Mouse (Mus musculus) hindbrain, postnatal 0 days (tissue): ENCODE measurements around the gene Musk. TPM values are rescaled to one million over a fixed set of nuclear protein-coding genes. Genes with fewer than 3 reads are reported as not detected.

Experiments
- ATAC-seq: fragments of 200-750 bp; cut with Nextera tagmentation; 2 replicates; pipeline ENCODE4 v1.8.0; 2017; ENCODE audit warnings: mild to moderate bottlenecking, moderate TSS enrichment, moderate library complexity
- DNase-seq: peaks from one replicate; pipeline ENCODE4 v3.0.0-alpha.2; 2015; ENCODE audit warnings: low spot score
- H3K27ac ChIP-seq: fragments of 300-500 bp; sonication (generic); 2 replicates; pipeline ENCODE4 v1.5.1; 2014; ENCODE audit warnings: mild to moderate bottlenecking
- H3K27me3 ChIP-seq: fragments of 300-500 bp; sonication (generic); 2 replicates; pipeline ENCODE4 v1.6.1; 2014; ENCODE audit warnings: low read length, mixed read lengths; ENCODE audit not compliant: insufficient read depth
- H3K36me3 ChIP-seq: fragments of 300-500 bp; sonication (generic); 2 replicates; pipeline ENCODE4 v1.6.1; 2014; ENCODE audit warnings: low read length, mixed read lengths; ENCODE audit not compliant: insufficient read depth
- H3K4me1 ChIP-seq: fragments of 300-500 bp; sonication (generic); 2 replicates; pipeline ENCODE4 v1.6.1; 2014; ENCODE audit warnings: antibody characterized with exemption, low read length, mixed read lengths; ENCODE audit not compliant: insufficient read depth
- H3K4me2 ChIP-seq: fragments of 300-500 bp; sonication (generic); 2 replicates; pipeline ENCODE4 v1.6.1; 2014; ENCODE audit warnings: low read depth, mild to moderate bottlenecking, low read length, moderate library complexity, mixed read lengths
- H3K4me3 ChIP-seq: fragments of 300-500 bp; sonication (generic); 2 replicates; pipeline ENCODE4 v1.5.1; 2014; ENCODE audit warnings: low read length
- H3K9ac ChIP-seq: fragments of 300-500 bp; sonication (generic); replicated peaks from 2 replicates; pipeline ENCODE4 v1.6.1; 2014; ENCODE audit warnings: mild to moderate bottlenecking, low read length, moderate library complexity, mixed read lengths
- H3K9me3 ChIP-seq: fragments of 300-500 bp; sonication (generic); 2 replicates; pipeline ENCODE4 v1.6.1; 2016; ENCODE audit warnings: low read length, mixed read lengths
- CTCF ChIP-seq: IDR thresholded peaks from 2 replicates; pipeline ENCODE4 v1.5.1; 2016; ENCODE audit warnings: antibody characterized with exemption, control low read depth, low read depth
- WGBS: fragments of 180-500 bp; shearing (Covaris S2); extraction: QIAGEN DNeasy Blood & Tissue Kit; methylation state at CpG from one replicate; pipeline ENCODE4 v1.1.7; 2014; 5-methylcytosine and 5-hydroxymethylcytosine counted together
- polyA plus RNA-seq: library from polyadenylated mRNA; unstranded; fragments of >200 nt; fragmentation: Nextera tagmentation; extraction: Ambion mirVana; gene quantifications from 2 replicates; pipeline ENCODE4 v1.2.1, GENCODE M21; 2015
- total RNA-seq: library from RNA; depleted of rRNA; stranded (reverse); fragments of >200 nt; gene quantifications from 2 replicates; pipeline ENCODE4 v1.2.3, GENCODE M21; 2014; rRNA removed

Musk gene
- total and polyA plus RNA-seq, 2 experiments from 2014 or later, result 0.05 to 0.24 TPM

GRCm38 (mm10) chr4:58401973-58402501 lies 116.3 kb downstream of the Musk start:
- Histone ChIP-seq H3K27me3 (no peaks in the 10 kb centered on the region), H3K4me1 (no peaks in the 10 kb centered on the region), H3K4me3 (no peak overlapping the region), H3K9me3 (no peaks in the 10 kb centered on the region), H3K9ac (no peak overlapping the region), H3K36me3 (no peaks in the 10 kb centered on the region), H3K4me2 (no peak overlapping the region), H3K27ac (no peak overlapping the region)
- peak; percentile 66 for DNase-seq
- no peak for TF ChIP-seq CTCF
- peak; percentile 72 for ATAC-seq
- WGBS, result 52% methylated on average over 4 of the region's 4 CpGs

GRCm38 (mm10) chr4:58413188-58414185 lies 127.7 kb downstream of the Musk start:
- Histone ChIP-seq H3K27me3 (no peaks in the 10 kb centered on the region), H3K36me3 (no peaks in the 10 kb centered on the region), H3K4me3 (no peak overlapping the region), H3K4me1 (no peaks in the 10 kb centered on the region), H3K9me3 (no peaks in the 10 kb centered on the region), H3K9ac (no peak overlapping the region), H3K27ac (no peak overlapping the region), H3K4me2 (no peak overlapping the region)
- 80% methylated on average over 13 of the region's 13 CpGs for WGBS
- TF ChIP-seq CTCF, result no peak
- no peak for ATAC-seq
- no peak for DNase-seq

GRCm38 (mm10) chr4:58415537-58415936 lies 129.8 kb downstream of the Musk start:
- ATAC-seq, result no peak

GRCm38 (mm10) chr4:58417319-58417718 lies 131.6 kb downstream of the Musk start:
- peak; percentile 36 for DNase-seq
- H3K4me1 ChIP-seq, result no peaks in the 10 kb centered on the region
- H3K27ac ChIP-seq, result no peak overlapping the region
- ATAC-seq, result no peak
- H3K4me2 ChIP-seq, result no peak overlapping the region
- H3K4me3 ChIP-seq, result no peak overlapping the region
- H3K36me3 ChIP-seq, result no peaks in the 10 kb centered on the region
- no peaks in the 10 kb centered on the region for H3K9me3 ChIP-seq
- no peak for TF ChIP-seq CTCF
- no peaks in the 10 kb centered on the region for H3K27me3 ChIP-seq
- WGBS, result 55% methylated on average over 4 of the region's 4 CpGs
- no peak overlapping the region for H3K9ac ChIP-seq

More at GRCm38 (mm10) chr4:58415537-58415936, 129.8 kb downstream of the Musk start:
- Histone ChIP-seq H3K27me3 (no peaks in the 10 kb centered on the region), H3K4me3 (no peak overlapping the region), H3K4me1 (no peaks in the 10 kb centered on the region), H3K27ac (no peak overlapping the region), H3K9me3 (no peaks in the 10 kb centered on the region), H3K9ac (no peak overlapping the region), H3K36me3 (no peaks in the 10 kb centered on the region), H3K4me2 (no peak overlapping the region)
- 89% methylated on average over 3 of the region's 3 CpGs for WGBS
- no peak for TF ChIP-seq CTCF
- no peak for DNase-seq

- no peaks in the 10 kb centered on the region for H3K4me1 ChIP-seq
- H3K4me2 ChIP-seq, result no peak overlapping the region
- no peak overlapping the region for H3K9ac ChIP-seq
- peak; percentile 14; the same call in 1 of the 2 replicates for TF ChIP-seq CTCF
- no peak overlapping the region for H3K4me3 ChIP-seq
- ATAC-seq, result no peak
- no peak overlapping the region for H3K27ac ChIP-seq
- no peaks in the 10 kb centered on the region for H3K36me3 ChIP-seq
- 54% methylated on average over 5 of the region's 5 CpGs for WGBS
- H3K9me3 ChIP-seq, result no peaks in the 10 kb centered on the region
- no peaks in the 10 kb centered on the region for H3K27me3 ChIP-seq
- no peak for DNase-seq
Measured at GRCm38 (mm10) chr4:58419225-58419624, 133.5 kb downstream of the Musk start.

- no peaks in the 10 kb centered on the region for H3K4me1 ChIP-seq
- no peaks in the 10 kb centered on the region for H3K36me3 ChIP-seq
- H3K9me3 ChIP-seq, result no peaks in the 10 kb centered on the region
- ATAC-seq, result no peak
- H3K27ac ChIP-seq, result no peak overlapping the region
- no peak overlapping the region for H3K4me3 ChIP-seq
- 64% methylated on average over 9 of the region's 9 CpGs for WGBS
- peak; percentile 3 for DNase-seq
- H3K27me3 ChIP-seq, result no peaks in the 10 kb centered on the region
- H3K9ac ChIP-seq, result no peak overlapping the region
- H3K4me2 ChIP-seq, result no peak overlapping the region
- no peak for TF ChIP-seq CTCF
Measured at GRCm38 (mm10) chr4:58423276-58423930, 137.6 kb downstream of the Musk start.

Other genes starting within 250 kb of the Musk start
- 8.4 and 10.4 TPM in 2 replicates for gene Svep1, start 79.1 kb upstream of the Musk start, total RNA-seq
- gene Svep1, start 79.1 kb upstream of the Musk start, polyA plus RNA-seq, result 2.1 and 2.2 TPM in 2 replicates